Mouse (Mus musculus): ENCODE measurements around the gene H60c.

DNA sequence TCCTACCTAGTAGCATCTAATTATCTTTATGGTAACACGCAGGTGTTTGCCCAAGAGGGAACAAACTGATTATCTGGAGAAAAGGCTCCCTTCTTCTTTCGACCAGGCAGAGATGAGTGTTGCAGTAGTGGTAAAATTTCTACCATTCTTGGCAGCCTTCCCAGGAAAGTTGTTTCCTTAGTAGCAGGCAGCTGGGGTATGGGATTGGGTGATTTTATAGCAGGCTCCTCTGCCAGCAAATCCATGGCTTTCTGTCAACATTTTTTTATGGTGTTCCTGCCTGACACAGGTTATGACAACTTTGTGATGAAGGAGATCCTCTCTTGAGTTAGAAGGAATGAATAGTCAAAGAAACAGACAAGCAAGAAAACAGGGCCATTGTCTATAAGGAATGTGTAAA, 40.2 kb upstream of the H60c start:
- no peak for TF ChIP-seq CTCF (IDR thresholded peaks at IDR 0.05; ENCODE audit: extremely low read depth, insufficient read depth, insufficient read length, insufficient replicate concordance)
- no peak for TF ChIP-seq POLR2A (IDR thresholded peaks at IDR 0.05; ENCODE audit: low read depth, low read length)
